Mouse (Mus musculus): ENCODE results near the gene Prex1. TPM values are rescaled to one million over a fixed set of nuclear protein-coding genes. Genes with fewer than 3 reads are reported as not detected.

Prex1 gene
- total and polyA plus RNA-seq, 3 experiments, result 5.5 to 19.5 (median 18.5) TPM

DNA sequence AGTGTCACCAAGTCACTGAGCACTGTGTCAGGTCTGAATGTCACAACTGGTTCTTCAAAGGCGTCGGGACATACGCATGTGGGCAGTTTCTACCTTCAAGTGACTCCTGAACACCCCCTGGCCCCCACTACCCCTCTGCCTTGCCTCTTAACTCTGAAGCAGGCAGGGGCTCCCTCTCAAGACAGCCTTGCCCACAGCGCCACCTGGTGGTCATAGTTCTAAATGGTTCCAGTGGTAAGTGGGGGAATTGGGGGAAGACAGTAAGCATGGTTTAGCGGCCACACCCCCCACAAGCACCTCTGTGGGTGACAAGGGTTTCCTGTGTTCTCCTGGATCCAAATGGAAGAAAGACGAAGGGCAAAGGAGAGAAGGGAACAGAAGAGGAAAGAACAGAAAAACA, 149.7 kb downstream of the Prex1 start:
- Histone ChIP-seq H3K9me3 (replicated peaks; ENCODE audit: low read length) (no peaks in the 10 kb centered on the region), H3K36me3 (replicated peaks in 1 of 2; ENCODE audit: control insufficient read depth in 1 of 2, insufficient read depth in 1 of 2, low read length in 1 of 2) (peaks cover 18 to 35% of the 10 kb centered on the region in 2 experiments), H3K27ac (ENCODE audit: insufficient read depth, low read depth) (no peak overlapping the region), H3K4me3 (replicated peaks in 1 of 3; ENCODE audit: low read depth in 2 of 3, low read length in 2 of 3, poor library complexity in 1 of 3) (no peak overlapping the region), H3K4me2 (ENCODE audit: insufficient read depth, low read depth, poor library complexity, severe bottlenecking) (no peak overlapping the region), H3K4me1 (ENCODE audit: control insufficient read depth in 1 of 2, insufficient read depth in 2 of 2) (no peaks in the 10 kb centered on the region), H3K9ac (ENCODE audit: insufficient read depth, low read depth) (no peak overlapping the region), H3K27me3 (replicated peaks) (no peaks in the 10 kb centered on the region), H3K79me2 (replicated peaks; ENCODE audit: control insufficient read depth, extremely low read depth, insufficient read depth, poor library complexity, severe bottlenecking) (no peaks in the 10 kb centered on the region)
- TF ChIP-seq TCF12 (IDR thresholded peaks at IDR 0.05; ENCODE audit: low read depth, low read length) (no peak), MXI1 (IDR thresholded peaks at IDR 0.05; ENCODE audit: low read depth, low read length) (peak; percentile 35; the same call in 1 of the 2 replicates), CHD2 (IDR thresholded peaks at IDR 0.05; ENCODE audit: low read length) (no peak), CHD1 (IDR thresholded peaks at IDR 0.05; ENCODE audit: low read depth, low read length) (no peak), MAZ (IDR thresholded peaks at IDR 0.05; ENCODE audit: low read depth, low read length) (no peak), JUN (IDR thresholded peaks at IDR 0.05; ENCODE audit: insufficient read depth, low read depth, low read length) (no peak), MAX (IDR thresholded peaks at IDR 0.05; ENCODE audit: low read length) (no peak), HCFC1 (IDR thresholded peaks at IDR 0.05; ENCODE audit: low read depth, low read length) (no peak), ELF1 (IDR thresholded peaks at IDR 0.05; ENCODE audit: low read depth, low read length) (no peak), SIN3A (IDR thresholded peaks at IDR 0.05; ENCODE audit: low read length) (no peak), GABPA (IDR thresholded peaks at IDR 0.05; ENCODE audit: insufficient replicate concordance, low read depth, low read length) (no peak), USF1 (IDR thresholded peaks at IDR 0.05; ENCODE audit: low read depth, low read length) (no peak), TBP (conservative IDR thresholded peaks at IDR 0.05; ENCODE audit: low read depth, low read length) (no peak), SMC3 (IDR thresholded peaks at IDR 0.05; ENCODE audit: low read depth, low read length) (peak; percentile 84), ZKSCAN1 (IDR thresholded peaks at IDR 0.05; ENCODE audit: borderline replicate concordance, low read depth, low read length) (no peak), RAD21 (IDR thresholded peaks at IDR 0.05; ENCODE audit: low read depth, low read length) (peak; percentile 78), KAT2A (IDR thresholded peaks at IDR 0.05; ENCODE audit: insufficient replicate concordance, low read length) (no peak), E2F4 (IDR thresholded peaks at IDR 0.05; ENCODE audit: insufficient replicate concordance, low read depth, low read length) (no peak), MAFK (IDR thresholded peaks at IDR 0.05; ENCODE audit: insufficient replicate concordance, low read length) (no peak), POLR2AphosphoS2 (IDR thresholded peaks at IDR 0.05; ENCODE audit: low read depth, low read length) (no peak), ZC3H11A (IDR thresholded peaks at IDR 0.05; ENCODE audit: low read depth, low read length) (peak; percentile 69), CTCF (conservative IDR thresholded peaks at IDR 0.05 in 1 of 2, IDR thresholded peaks at IDR 0.05 in 1 of 2; ENCODE audit: low read depth in 2 of 2, low read length in 2 of 2) (peak; percentile 48 to 84), MYC (IDR thresholded peaks at IDR 0.05; ENCODE audit: low read depth, low read length) (no peak), ETS1 (conservative IDR thresholded peaks at IDR 0.05; ENCODE audit: low read depth, low read length) (no peak), IRF4 (IDR thresholded peaks at IDR 0.05; ENCODE audit: low read depth, low read length) (no peak), EP300 (IDR thresholded peaks at IDR 0.05; ENCODE audit: low read length) (no peak), USF2 (conservative IDR thresholded peaks at IDR 0.05; ENCODE audit: low read depth, low read length) (no peak), POLR2A (IDR thresholded peaks at IDR 0.05; ENCODE audit: low read depth, low read length) (no peak)
- peak; percentile 75 for DNase-seq (ENCODE audit: extremely low read depth)
- dilution Hi-C loops (cut with MboI; ENCODE audit: extremely low pct_ligation_motif_present, extremely low pct_unique_long_range_greater_than_20kb, low sequenced_read_pairs), result no loop called here
- in situ Hi-C loops (cut with MboI; ENCODE audit: low pct_ligation_motif_present, low pct_unique_long_range_greater_than_20kb, low sequenced_read_pairs), result loop anchor here (5.0 to 25.0 kb wide), 2 partner anchors 227 to 477 kb away; no protein-coding TSS in a partner anchor
